Mouse (Mus musculus) gastrocnemius, adult 18-20 months (tissue): ENCODE data around the gene Nsd1. TPM values are rescaled to one million over a fixed set of nuclear protein-coding genes. Genes with fewer than 3 reads are reported as not detected.

Experiments
- DNase-seq: peaks from one replicate; pipeline ENCODE4 v3.0.0; 2021; ENCODE audit warnings: low spot score
- total RNA-seq, 2 experiments: library from RNA; stranded (reverse); gene quantifications; 2 replicates each; pipeline ENCODE4 v1.2.3; 2021

The Nsd1 gene
- total RNA-seq, 2 experiments from 2014 or later, result 40.0 to 47.1 TPM

DNA sequence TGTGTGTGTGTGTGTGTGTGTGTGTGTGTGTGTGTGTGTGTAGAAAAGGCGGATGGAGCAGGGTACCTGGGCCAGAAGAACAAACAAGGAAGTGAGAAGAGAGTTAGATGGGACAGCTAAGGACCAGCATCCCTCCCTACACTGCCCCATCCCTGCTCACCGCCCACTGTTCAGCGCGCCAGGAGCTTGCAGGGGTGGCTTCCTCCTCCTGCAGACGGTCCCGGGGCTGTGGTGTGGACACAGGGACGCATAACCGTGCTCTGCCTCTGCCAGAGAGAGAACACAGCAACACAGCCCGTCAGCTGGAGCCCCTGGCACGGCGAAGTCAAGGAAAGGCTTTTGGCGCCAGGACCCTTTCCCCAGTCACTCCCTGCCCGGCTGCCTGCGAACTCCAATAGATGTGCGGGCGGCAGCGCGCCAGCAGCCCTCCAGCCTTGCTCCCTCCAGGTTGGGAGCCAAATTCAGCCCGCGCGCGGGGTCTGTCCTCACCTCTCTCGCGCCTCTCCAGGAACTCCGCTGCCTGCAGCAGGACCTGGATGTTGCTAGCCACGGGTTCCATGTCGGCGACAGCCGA lies 119.6 kb downstream of the Nsd1 start:
- DNase-seq, result no peak

DNA sequence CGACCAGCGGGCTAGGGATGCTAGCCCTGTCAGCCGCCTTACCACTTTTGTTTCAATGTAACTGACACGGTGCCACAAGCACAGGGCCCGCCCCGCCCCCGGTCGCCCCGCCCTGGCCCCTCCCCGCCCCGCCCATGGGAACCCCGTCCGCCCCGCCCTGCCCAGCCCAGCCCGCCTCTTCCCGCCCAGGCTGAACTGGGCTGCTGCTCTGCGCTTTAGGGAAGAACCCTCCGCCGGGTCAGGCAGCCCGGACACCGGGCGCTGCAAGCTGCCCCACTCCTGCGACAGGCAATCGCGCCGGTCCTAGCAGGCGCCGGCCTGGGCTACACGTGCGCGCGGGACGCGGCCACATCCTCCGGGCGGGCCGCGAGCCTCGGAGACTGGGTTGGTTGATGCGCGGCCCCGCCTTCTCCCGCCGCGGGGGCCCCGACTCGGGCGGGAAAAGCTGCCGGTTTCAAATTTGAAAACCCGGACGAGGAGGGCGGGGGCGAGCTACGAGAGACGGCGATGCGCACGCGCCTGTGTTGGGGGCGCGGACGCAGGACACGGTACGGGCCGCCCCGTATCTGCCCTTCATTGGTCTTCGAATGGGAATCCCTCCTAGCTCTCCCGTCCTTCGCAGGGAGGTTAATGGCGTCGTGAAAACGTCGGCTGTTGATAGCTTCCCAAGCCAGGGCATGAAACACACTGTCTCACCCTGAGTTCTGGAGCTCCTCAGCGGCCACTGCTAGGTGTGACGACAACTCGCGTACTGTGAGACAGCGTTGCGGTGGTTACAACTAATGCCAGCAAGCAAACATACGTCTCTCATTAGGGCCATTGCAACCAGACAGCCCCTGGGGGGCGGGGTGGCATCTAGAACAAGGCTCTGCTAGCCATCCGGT lies 120.3 kb downstream of the Nsd1 start, which contains the start of gene Mxd3:
Gene Mxd3, minus strand, starts transcription at position 141 of the 884 bp plus-strand sequence.
- DNase-seq, result peak; percentile 70

DNA sequence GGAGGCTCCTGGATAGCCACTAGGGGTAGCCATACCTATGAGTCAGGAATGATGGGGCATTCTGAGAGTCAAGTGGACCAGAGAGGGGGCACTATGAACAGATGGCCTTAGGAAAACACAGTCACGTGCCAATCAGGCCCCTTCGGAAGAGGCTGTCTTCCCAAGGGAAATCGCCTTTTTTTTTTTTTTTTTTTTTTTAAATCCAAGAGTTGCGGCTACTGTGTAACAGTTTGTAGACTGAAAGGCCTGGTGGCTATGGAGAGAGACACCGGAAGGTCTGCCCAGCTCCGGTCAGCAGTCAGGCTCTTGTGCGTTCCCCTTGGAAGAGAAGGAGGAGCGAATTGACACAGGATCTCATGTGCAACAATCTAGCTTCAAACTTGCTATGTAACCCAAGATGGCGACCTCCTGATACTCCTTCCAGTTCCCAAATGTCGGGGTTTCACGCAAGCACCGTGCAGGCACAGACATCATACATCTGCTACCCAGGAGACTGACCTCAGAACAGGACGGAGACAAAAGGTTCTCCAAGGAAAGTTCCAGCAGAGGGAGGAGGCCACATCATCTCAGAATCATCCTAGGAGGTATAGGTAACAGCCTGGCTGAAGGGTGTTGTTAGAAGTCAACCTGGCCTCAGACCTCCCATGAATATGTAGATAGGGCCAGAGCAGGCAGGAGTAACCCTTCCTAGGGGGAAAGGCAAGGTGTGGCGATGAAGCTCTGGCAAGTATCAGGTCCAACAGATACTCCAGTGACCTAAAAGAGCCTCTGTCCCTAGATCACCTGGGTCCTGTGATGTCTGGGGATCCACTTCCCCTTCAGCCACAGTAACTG lies 121.2 kb downstream of the Nsd1 start:
- DNase-seq, result no peak

DNA sequence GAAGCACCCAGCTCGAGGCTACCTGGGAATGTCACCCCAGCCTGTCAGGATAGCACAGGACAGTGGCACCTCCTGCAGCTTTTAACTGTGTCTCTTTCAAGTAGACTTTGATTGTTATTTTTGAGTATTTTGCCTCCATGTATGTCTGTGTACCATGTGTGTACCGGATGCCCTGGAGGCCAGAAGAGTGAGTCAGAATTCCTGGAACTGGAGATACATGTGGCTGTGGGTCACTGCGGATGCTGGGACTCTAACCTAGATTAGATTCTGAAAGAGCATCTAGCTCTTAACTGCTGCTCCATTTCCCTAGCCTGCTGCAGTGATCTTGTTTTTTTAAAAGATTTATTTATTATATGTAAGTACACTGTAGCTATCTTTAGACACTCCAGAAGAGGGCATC lies 122.7 kb downstream of the Nsd1 start:
- no peak for DNase-seq

DNA sequence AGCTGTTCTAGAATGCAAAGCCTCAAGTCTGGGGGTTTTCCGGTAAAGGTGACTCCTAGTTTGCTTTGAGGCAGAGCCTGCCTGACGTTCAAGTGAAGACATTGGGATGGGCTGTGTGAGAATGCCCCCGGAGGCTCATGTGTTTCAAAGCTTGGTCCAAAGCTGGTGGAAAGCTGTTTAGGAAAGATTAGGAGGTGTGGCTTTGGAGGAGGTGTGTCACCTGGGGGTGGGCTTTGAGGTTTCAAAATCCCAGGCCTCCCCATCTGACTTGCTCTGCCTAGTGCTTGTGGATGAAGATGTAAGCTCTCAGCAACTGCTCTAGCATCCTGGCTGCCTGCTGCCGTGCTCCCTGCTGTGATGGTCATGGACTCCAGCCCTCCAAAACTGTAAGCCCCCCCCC lies 126.1 kb downstream of the Nsd1 start:
- no peak for DNase-seq

DNA sequence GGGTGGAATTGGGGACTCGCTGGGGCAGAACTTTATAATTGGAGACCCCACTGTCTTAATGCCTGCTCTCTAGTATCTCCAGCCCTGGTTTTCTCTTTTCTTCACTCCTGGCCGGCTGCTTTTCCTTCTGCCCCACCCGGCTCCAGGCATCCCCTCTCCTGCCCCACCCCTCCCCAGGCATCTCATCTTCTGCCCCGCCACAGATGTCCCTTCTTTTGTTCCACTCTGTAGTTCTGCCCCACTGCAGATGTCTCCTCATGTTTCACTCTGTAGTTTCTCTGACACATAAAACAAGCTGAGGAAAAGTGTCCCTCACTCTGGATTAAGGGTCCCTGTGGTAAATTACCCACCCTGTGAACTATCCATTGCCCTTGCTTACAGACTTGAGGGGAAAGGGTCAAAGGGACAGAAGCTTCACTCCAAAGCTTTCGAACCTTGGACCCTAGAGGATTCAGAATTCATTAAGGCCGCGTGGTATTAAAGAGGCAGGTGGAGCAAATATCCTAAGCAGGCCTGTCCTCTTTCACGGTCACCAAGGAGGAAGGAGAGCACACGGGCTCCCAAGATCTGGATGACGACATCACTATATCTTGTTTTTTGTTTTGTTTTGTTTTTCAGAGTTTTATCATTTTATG lies 127.9 kb downstream of the Nsd1 start:
- no peak for DNase-seq

DNA sequence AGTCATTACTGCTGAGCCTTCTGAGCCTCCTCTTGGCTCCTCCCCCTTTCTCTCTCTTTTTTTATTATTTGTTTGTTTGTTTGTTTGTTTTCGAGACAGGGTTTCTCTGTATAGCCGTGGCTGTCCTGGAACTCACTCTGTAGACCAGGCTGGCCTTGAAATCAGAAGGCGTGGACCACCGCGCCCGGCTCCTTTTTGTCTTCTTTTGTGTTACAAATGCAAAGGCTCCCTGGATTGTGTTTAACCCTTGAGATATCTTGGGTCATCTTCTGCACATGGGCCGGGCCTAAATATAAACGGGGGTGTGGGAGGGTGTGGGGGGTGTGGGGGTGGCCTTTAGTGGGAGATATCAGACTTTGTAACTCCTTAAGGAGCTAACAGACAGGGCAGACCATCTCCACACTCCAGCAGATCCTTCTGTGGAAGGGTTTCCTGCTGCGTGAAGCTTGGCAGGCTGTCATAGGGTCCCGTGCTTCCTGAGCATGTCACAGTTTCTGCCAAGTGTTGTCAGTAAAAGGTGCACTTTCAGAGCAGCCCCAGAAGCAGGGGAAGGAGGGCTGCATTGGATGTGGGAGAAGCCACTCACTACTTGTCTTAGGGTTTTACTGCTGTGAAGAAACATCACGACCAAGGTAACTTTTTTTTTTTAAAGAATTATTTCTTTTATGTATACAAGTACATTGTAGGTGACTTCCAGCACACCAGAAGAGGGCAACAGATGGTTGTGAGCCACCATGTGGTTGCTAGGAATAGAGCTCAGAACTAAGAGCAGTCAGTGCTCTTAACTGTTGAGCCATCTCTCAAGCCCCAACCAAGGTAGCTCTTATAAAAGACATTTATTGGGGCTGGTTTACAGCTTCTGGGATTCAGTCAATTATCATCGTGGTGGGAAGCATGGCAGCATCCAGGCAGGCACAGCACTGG lies 128.8 kb downstream of the Nsd1 start:
- no peak for DNase-seq

DNA sequence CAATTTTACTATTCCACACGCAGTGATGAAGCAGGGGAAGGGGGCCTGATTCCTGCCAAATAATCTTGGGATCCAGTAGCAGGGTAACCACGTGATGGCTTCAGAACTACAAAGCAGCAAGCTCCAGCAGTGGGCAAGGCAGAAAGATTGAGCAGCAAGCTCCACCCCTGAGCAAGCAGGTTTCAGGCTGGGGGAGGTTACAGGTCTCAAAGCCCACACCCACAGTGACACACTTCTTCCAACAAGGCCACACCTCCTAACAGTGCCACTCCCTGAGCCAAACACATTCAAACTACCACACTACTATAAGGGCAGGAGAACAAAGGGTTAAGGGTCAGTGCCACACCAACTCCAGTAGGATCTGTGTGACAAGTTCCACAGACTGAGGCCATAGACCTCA lies 129.7 kb downstream of the Nsd1 start:
- DNase-seq, result no peak

DNA sequence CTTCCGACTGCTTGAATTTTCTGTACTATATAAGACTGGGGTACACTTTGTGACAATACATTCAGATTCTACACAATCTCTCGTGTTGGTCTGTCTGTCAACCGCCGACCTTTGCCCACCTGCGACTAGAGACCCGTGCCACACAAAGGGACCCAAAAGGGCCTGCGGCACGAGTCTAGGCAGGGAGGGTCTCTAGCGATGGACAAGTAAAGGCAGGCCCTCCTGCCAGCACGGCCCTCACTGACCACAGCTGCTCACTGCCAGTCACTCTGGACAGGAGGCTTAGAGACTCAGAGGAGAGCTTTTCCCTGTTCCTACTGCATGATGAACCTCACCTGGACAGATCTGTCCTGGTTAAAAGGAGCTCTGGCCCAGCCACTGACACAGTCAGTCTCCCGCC lies 132.9 kb downstream of the Nsd1 start:
- no peak for DNase-seq

DNA sequence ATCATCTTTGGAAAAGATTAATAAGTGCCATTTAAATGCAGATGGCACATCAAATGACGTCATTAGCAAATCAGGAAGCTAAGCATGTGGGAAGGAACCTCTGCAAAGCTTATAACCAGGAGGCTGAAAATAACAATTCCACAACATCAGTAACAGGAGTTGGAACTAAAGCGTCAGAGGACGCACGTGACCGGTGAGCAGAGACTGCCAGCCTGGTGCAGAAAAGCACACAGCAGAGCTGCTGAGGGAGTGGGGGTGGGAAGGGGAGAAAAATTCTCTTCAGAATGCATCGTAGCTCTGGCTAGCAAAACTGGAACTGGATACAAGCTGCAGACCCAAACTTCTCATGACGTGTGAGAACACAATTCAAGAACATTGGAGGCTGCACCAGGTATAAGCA lies 134.7 kb downstream of the Nsd1 start:
- no peak for DNase-seq

DNA sequence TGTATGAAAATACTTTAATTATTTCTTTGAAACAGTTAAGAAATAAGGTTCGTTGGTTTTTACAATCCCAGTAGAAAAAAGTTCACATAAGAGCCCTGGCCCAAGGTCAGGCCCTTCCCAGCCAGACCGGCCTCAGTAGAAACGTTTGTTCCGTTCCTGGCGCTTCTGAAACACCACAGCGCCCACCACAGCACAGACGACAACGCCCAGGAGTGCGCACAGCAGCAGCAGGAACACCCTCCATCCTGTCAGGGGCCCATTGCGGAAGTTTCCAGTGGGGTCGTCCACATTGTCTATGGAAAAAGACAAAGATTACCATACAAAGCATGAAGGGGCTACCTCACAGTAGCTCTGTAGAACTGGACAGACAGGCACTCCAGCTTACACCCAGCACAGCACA lies 137.2 kb downstream of the Nsd1 start:
- DNase-seq, result no peak

DNA sequence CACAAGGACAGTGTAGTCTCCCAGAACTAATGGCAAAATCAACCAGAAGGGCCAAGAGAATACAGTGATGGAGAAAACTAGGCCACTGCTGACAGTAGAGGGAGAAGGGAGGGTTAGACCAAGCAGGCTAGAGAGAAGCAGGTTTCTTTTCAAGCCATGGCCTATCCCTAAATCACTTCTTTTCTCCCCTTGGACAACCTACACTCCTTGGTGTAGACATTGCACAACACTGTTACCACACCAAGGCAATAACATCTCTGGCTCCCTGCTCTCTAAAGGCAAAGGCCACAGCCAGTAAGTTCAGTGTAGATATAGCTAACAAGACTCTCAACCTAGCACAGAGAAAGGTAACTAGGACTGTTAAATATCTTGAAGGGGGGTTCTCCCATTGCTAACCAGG lies 151.6 kb downstream of the Nsd1 start:
- no peak for DNase-seq

DNA sequence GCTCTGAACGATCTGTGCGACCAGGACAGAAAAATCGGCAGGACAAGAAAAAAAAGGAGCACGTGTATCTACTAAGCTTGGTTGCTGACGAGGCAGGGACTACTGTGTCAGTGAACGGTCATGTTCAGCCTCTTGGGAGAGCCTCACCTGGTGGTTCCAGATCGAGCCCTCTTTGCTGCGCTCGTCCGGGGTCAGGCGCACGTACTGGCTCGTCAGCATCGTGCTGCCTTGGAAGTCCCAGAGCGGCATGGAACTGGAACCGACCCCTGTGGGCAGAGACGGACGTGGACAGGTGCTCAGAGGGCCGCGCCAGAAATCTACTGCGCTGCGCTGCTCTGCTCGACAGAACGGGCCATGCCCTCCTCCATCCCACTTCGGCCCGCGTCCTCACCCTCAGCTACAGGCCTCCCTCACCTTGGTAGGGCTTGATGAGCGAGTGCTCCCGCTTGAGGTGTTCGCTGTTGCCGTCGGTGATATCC lies 152.4 kb downstream of the Nsd1 start:
- DNase-seq, result peak; percentile 39

DNA sequence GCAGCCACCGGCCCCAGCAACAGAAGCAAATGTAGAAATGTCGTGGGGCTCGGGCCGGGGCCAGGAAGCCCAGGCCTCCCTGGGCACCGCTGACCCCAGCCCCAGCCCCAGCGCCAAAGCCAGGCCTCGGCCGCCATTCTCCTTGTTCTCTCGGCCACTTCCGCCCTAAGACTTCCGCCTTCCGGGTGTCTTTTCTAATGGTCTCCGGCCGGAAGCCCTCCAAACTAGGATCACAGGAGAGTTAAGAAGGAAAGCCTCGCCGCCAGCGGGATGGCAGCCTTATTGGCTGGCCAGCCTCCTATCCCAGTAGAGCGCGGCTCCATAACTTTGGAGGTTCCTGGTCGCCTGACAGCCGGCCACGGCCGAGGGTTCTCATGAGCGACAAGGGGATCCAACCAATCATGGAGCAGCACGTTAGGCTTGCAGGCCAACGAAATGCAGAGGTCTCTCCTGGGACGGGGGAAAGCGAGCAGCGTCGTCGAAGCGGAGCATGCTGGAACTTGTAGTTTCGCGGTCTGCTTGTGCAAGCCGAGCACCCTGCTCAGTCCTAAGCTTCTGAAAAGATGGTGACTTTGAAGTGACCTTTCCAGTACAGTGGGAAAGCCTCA lies 153.0 kb downstream of the Nsd1 start, which contains the start of gene Lman2:
Gene Lman2, minus strand, starts transcription at position 331 of the 608 bp plus-strand sequence.
- DNase-seq, result peak; percentile 98

Other genes with a start within 250 kb of the Nsd1 start
- under 1 TPM; 0.14 to 0.19 TPM for gene Hk3, start 188.4 kb upstream of the Nsd1 start, total RNA-seq
- gene Uimc1, start 109.5 kb upstream of the Nsd1 start, total RNA-seq, result 10 to 100 TPM; 11.1 to 12.5 TPM
- gene Zfp346, start 104.5 kb upstream of the Nsd1 start, total RNA-seq, result 10 to 100 TPM; 12.1 to 14.5 TPM
- gene Gm17617, start 76.2 kb upstream of the Nsd1 start, total RNA-seq, result not detected
- 1 to 10 TPM; 1.2 to 1.3 TPM for gene Fgfr4, start 57.1 kb upstream of the Nsd1 start, total RNA-seq
- 10 to 100 TPM; 14.9 to 18.1 TPM for gene Prelid1, start 110.7 kb downstream of the Nsd1 start, total RNA-seq
- 10 to 100 TPM; 31.7 to 32.3 TPM for gene Rab24, start 112.2 kb downstream of the Nsd1 start, total RNA-seq
- not detected for gene Mxd3, start 120.0 kb downstream of the Nsd1 start, total RNA-seq
- 10 to 100 TPM; 33.0 to 38.9 TPM for gene Lman2, start 153.0 kb downstream of the Nsd1 start, total RNA-seq
- under 1 TPM; 0.24 to 0.43 TPM for gene Rgs14, start 159.9 kb downstream of the Nsd1 start, total RNA-seq
- under 1 TPM in 1 of 2 experiments, not detected in 1; 0.66 TPM for gene Slc34a1, start 188.4 kb downstream of the Nsd1 start, total RNA-seq
- gene Pfn3, start 205.4 kb downstream of the Nsd1 start, total RNA-seq, result not detected
- under 1 TPM in 1 of 2 experiments, not detected in 1; 0.12 TPM for gene F12, start 217.0 kb downstream of the Nsd1 start, total RNA-seq
- 10 to 100 TPM in 1 of 2 experiments, 1 to 10 TPM in 1; 8.6 to 10.4 TPM for gene Grk6, start 235.3 kb downstream of the Nsd1 start, total RNA-seq